Mouse (Mus musculus): ENCODE data around the gene Washc1.

DNA sequence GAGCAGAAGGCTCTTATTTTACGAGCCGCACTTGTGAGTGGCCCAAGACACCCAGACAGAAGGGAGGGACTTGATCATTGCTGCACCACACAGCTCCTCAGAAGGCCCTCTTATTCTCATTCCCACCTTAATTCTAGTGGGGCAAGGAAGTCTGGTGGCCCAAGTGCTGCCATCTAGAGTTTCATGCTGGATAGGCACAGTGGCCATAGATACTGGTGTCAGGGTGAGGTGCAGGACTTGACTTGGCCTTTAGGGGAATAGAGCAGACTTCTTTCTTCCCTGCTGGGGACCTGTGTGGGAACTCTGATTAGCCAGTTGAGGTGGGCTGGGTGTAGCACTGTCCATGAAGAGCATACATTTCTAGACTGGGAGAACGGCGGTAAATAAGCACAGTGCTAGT is 19.9 kb downstream of the Washc1 start:
- peak; percentile 52; the same call in 1 of the 2 replicates for TF ChIP-seq CTCF (IDR thresholded peaks at IDR 0.05; ENCODE audit: control insufficient read depth, insufficient read depth, low read length)
- no peak for TF ChIP-seq POLR2A (IDR thresholded peaks at IDR 0.05; ENCODE audit: borderline replicate concordance, control insufficient read depth, low read depth, low read length)
